Mouse (Mus musculus) layer of hippocampus, postnatal 10 days (tissue): Measurements from ENCODE around the gene Dtx2. TPM values are rescaled to one million over a fixed set of nuclear protein-coding genes. Genes with fewer than 3 reads are reported as not detected.
A peak's percentile ranks its signal among the peaks of the same experiment; 100 is the strongest.

Source experiments
- DNase-seq, 2 experiments: peaks; one replicate each; pipeline ENCODE4 v3.0.0; 2021; ENCODE audit warnings: low spot score in 2 of 2
- long read RNA-seq: library from polyadenylated mRNA; stranded (forward); transcript quantifications from one replicate; pipeline ENCODE4 v2.0.0, GENCODE M21; 2023
- total RNA-seq, 2 experiments: library from RNA; stranded (reverse); gene quantifications; 2 replicates each; pipeline ENCODE4 v1.2.3; 2021

The Dtx2 gene
- total RNA-seq = 10 to 100 TPM; 10.0 to 12.4 TPM
- long read RNA-seq, transcript Dtx2-204 (10 exons, 2,493 nt) = major isoform, 5 of 9 reads
- long read RNA-seq, partial matches to known transcripts = 1 of 9 reads
- long read RNA-seq, other reads (novel, unspliced or antisense) = 2 of 9 reads

GRCm38 (mm10) chr5:135994725-135995687 lies at the start of gene Dtx2:
Dtx2 (plus strand) TSS chr5:135994800.
- peak; percentile 89 to 92 for DNase-seq

DNA sequence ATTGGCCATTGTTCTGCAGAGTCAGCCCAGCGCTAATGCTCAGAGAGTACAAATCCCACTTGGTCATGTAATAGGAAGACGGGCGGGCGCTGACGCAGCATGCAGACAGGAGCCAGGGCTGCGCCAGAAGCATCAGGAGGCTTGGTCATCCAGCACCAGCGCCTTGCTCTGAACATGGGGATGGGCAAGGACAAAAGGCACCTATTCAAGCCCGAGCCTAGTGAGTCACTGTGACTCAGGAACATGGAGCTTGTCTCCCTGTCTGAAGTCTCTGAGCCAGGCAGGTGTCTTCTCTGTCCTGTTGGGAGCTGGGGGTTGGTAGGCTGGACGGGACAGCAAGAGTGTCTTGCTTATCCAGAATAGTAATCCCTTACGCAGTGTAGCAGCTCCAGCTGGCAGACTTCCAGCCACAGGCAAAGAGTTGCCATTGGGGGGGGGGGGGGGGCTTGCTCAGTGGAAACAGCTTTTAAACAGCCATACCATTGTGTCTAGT lies 48.6 kb upstream of the Dtx2 start:
- peak in 1 of 2 experiments; percentile 31 for DNase-seq

- DNase-seq = no peak
Observed at GRCm38 (mm10) chr5:135946621-135947020, 48.0 kb upstream of the Dtx2 start.

DNA sequence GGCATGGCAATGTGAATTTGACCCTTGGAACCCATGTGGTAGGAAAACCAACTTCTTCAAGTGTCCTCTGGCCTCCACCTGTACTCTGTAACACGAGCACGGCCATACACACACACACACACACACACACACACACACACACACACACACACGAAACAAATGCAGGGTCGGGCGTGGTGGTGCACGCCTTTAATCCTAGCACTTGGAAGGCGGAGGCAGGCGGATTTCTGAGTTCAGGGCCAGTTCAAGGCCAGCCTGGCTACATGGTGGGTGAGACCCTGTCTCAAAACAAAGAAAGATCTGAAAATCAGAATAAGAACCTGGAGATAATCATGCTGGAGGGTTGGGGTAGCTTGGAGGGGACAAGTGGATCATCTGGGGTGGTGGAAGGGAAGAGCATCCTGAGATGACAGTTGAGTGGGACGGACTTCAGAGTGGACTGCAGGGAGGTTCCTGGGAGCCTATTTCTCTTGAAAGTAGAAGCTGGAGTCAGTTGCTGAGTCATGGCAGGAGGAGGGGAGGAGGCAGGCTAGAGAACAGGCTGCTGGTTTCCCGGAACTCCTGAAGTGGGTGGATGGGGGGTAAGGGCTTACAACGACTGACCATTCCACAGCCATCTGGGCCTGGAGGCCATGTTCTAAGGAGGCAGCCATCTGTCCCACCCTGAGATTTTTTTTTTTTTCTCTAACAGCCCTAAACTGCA lies 43.7 kb upstream of the Dtx2 start:
- DNase-seq = no peak

DNA sequence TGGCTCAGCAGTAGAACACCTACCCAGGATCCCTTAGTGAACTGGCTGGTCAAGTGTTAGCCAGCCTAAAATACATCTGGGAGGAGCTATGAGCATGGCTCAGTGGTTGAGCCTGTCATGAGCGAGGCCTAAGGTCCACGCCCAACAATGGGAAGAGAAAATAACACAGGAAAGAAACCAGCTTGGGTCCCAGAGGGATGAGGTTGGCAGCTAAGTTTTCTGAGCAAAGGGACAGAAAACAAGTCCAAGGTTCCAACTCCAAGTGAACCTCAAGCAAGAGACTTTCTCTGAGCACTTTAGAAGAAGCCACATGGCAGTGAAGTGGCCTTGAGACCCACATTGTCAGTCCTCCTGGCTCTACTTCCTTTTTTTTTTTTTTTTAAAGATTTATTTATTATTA lies 42.9 kb upstream of the Dtx2 start:
- DNase-seq = no peak

DNA sequence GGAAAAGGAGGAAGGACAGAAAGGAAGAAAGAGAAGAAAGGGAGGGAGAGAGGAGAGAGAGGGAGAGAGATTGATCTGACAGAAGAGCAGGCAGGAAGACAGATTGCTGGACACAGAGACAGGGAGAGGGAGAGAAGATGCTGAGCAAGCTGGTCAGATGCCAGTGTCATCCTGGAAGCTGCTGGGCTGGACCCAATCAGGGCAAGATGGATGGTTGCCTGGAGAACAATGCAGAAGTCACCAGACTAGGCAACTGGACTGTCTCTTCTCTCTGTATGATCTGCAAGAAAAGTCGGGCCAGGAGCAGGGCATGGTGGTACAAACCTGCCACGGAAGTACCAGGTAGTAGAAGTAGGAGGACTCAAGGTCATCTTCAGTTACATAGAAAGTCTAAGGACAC lies 41.8 kb upstream of the Dtx2 start:
- no peak for DNase-seq

GRCm38 (mm10) chr5:135956300-135957206 lies 38.0 kb upstream of the Dtx2 start:
- DNase-seq = no peak

GRCm38 (mm10) chr5:135957207-135957974 lies 37.2 kb upstream of the Dtx2 start:
- DNase-seq = peak; percentile 81 to 86

- no peak for DNase-seq
Observed at GRCm38 (mm10) chr5:135958367-135958766, 36.2 kb upstream of the Dtx2 start.

DNA sequence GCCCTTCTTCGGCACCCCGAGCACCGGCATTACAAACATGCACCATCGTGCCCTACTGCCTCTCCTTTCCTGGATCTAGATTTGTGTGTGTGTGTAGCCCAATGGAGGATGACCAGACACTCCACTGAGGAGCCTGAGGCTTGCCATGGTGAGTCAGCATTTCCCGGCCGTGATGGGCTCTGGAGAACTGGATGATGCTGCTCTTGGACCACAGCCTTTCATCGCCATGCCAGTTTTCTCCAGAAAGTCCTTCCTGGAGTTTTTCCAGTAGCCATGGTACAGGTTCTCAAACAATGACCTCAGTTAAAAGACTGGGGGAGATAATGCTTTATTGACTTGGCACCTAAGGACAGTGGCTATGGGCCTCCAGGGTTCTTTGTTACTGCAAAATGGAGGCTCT lies 34.7 kb upstream of the Dtx2 start:
- DNase-seq = no peak

DNA sequence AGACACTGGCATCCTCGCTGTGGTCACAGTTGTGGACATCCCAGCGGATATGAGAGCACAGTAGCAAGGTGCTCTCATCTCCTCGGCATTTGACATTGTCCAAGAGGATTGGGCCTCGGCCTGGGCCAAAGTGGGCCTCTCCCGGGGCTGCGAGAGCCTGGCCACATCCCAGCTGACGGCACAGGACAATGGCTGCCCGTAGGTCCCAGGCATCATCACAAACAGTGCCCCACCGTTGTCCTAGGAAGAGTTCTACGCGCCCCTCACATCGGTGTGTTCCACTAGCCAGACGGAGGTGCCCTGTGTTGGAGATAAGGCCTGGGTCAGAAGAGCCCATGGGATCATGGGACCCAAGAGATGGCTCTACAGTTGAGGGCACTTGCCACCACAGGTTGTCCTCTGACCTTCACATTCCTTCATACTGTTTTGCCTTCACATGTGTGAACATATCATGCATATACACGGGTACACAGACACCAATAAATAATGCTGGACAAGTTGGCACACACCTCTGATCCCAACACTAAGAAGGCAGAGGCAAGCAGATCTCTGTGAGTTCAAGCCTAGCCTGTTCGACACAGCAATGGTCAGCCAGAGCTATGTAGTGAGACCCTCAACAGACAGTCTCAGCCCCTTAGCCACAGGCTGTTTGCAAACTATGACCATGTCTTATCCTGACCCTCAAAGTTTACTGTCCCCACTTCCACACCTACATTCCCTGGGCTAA lies 33.5 kb upstream of the Dtx2 start:
- no peak for DNase-seq

GRCm38 (mm10) chr5:135962125-135962491 lies 32.5 kb upstream of the Dtx2 start:
- DNase-seq = no peak

DNA sequence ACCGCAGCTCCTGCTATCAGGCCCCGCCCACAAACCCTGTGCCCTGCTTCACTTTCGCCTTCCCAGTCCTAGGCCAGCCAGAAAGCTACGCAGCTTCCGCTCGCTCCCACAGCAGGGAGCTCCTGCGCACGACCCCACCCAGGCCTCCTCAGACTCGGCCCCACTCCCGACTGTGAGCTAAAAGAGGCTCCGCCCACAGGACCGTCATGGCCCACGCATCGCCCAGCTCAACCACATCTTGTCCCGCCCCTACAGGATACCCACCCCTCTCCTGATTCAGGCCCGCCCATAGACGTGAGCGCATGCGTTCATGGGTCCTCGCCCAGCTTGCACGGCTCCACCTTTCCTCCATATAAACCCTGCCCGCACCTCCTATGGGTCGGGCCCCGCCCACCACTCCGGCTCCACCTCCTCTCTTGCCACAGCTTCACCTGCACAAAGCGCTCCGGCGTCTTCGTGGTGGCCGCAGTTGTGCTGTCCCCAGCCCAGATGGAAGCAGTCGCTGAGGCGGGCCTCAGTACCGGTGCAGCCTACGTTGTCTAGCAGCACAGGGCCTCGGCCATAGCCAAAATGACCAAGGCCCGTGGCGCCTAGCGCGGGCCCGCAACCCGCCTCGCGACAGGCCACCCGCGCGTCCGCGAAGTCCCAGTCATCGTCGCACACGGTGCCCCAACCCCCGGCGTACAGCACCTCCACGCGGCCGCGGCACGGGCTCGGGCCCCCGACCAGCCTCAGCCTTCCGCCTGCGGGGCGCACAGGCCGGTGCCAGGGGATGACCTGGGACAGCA lies 31.9 kb upstream of the Dtx2 start:
- DNase-seq = peak; percentile 93 to 95

DNA sequence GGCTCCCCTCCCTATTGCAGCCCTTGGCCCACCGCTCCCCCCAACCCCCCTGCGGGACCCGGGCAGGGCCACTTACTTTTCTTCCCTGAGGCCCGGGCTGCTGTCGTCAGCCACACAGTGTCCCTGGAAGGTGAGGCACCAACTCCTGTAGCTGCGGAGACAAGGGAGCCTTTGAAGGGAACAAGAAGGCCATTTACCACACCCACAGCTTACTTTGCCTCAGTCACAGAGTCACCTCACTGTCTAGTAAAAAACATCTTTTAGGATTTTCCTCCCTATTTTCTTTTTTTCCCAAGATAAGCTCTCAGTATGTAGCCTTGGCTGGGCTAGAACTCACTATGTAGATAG lies 31.3 kb upstream of the Dtx2 start:
- DNase-seq = no peak

DNA sequence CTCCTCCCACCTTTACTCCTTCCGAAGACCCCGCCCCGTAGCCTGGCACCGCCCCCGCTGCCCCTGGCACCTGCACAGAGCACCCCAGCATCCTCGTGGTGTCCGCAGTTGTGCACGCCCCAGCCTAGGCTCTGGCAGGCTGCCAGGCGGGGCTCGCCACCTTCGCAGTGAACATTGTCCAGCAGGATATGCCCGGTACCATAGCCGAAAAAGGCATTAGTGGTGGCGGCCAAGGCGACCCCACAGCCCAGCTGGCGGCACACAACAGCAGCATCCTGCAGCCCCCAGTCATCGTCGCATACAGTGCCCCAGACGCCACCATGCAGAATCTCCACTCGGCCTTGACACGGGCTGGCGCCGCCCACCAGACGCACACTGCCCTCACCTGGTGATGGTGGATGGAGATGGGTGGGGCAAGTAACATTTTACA lies 29.1 kb upstream of the Dtx2 start:
- peak in 1 of 2 experiments; percentile 18 for DNase-seq

DNA sequence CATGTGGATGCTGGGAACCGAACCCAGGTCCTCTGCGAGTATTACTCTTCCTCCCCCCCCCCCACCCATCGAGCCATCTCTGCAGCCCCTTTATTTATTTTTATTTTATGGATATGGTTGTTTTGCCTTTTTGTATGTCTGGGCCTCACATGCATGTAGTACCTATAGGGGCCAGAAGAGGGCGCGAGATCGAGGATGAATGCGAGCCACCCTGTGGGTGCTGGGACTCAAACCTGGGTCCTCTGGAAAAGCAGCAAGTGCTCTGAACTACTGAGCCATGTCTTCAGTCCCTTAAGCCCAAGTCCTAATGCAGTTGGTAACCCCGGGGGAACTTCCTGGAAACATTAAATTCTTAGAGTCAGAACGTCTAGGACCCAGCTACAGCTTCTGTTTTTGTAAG lies 27.7 kb upstream of the Dtx2 start:
- DNase-seq = no peak

DNA sequence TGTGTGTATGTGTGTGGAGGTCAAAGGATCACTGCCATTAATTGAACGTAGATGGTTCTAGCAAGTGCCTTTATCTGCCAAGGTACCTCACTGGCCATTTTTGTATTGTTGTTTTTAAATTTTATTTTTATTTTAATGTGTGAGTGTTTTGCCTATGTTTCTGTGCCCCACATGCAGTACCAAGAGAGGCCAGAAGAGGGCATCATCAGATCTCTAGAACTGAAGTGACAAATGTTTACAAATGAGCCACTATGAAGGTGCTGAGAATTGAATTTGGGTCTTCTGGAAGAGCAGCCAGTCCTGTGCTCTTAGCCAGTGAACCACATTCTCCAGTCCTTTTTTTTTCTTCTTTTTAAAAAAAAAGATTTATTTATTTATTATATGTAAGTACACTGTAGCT lies 25.8 kb upstream of the Dtx2 start:
- peak; percentile 59 for DNase-seq

- DNase-seq = no peak
Observed at GRCm38 (mm10) chr5:135970247-135970646, 24.4 kb upstream of the Dtx2 start.

DNA sequence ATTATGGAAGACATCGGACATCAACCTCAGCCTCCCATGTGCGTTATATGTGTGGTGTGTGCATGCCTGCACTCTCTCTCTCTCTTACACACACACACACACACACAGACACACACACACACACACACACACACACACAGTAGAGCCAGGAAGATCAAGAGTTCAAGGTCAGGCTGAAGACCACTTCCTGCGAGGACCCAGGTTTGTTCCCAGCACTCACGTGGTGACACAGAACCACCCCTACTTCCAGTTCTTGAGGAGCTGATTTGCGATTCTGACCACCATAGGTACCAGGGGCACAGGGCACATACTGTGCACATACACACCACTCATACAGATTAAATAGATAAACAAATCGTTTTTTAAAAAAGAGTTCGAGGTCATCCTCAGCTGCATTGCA lies 22.7 kb upstream of the Dtx2 start:
- no peak for DNase-seq
